Mouse (Mus musculus) neutrophil, adult 5-6 weeks (primary cell): ENCODE measurements around the gene Rps6. TPM values are rescaled to one million over a fixed set of nuclear protein-coding genes. Genes with fewer than 3 reads are reported as not detected.
A peak's percentile ranks its signal among the peaks of the same experiment; 100 is the strongest.

Source experiments
- ATAC-seq: fragments of 151-379, 151-347 bp; 2 replicates; pipeline ENCODE4 v1.8.0; 2017; ENCODE audit warnings: mild to moderate bottlenecking, moderate TSS enrichment; ENCODE audit not compliant: insufficient number of reproducible peaks, poor library complexity, low FRiP score, severe bottlenecking; ENCODE audit errors: extremely low read depth
- total RNA-seq: library from RNA; stranded (forward); fragments of 200-1000 nt; gene quantifications from 2 replicates; pipeline ENCODE4 v1.2.3, GENCODE M21; 2017

Rps6 gene
- 617 and 655 TPM in 2 replicates for total RNA-seq

DNA sequence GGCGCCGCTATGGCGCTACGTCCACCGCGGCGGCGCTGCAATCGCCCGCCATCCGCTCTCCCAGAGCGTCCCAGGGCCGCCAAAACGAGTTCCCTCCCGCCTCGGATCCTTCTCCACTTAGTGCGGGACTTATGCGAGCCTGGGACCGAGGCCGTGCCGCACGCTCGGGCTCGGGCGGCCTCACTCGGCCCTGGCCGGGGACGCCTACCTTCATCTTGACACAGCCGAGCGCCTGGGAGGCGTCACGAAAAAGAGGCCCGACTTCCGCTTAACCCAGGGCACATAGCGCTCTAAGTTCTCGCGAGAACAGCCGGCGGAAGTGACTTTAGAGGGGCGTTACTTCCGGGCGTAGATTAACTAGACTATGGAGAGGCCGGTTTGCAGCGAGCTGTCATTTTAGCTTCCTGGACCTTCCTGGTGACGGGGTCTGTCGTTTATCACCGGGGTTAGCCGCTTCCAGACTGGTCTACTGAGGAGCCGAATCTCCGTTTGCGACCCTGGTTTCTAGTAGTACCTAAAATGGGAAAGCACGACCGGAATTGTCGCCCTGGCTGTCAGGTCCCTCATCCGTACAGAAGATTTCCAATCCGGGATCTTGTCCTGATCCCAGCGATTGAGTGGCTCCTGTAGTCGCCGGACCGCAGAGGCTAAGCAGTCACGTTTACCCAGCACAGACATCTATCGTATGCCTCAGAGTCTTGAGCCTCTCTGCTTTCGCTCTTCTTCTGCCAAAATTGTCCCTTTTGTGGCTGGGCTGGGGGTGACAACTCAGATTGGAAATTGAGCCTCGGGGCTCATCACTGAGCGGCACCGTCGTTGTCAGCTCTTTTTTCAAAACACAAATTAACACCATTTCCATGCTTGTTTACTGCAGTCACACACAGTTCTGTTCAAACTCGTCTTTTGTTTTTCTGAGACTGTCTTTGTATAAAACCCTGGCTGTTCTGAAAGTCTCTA is at the start of gene Rps6:
Gene Rps6 (minus strand): TSS at position 300 of the 957 bp plus-strand sequence.
- ATAC-seq, result peak; percentile 98

DNA sequence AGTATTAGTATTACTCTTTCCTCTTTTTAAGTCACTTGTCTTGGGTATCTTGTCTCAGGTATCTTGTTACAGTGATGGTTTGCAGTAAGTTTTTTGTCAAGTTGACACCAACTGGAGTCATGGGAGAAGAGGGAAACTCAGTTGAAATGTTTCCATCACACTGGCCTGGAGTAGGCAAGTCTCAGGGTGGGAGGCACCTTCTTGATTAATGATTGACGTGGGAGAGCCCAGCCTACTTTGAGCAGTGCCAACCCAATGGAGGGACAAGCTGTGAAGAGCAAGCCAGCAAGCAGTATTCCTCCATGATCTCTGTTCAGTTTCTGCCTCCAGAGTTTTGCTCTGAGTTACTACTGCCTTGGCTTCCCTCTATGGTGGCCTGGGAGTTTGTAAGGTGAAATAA is 48.7 kb upstream of the Rps6 start:
- no peak for ATAC-seq

DNA sequence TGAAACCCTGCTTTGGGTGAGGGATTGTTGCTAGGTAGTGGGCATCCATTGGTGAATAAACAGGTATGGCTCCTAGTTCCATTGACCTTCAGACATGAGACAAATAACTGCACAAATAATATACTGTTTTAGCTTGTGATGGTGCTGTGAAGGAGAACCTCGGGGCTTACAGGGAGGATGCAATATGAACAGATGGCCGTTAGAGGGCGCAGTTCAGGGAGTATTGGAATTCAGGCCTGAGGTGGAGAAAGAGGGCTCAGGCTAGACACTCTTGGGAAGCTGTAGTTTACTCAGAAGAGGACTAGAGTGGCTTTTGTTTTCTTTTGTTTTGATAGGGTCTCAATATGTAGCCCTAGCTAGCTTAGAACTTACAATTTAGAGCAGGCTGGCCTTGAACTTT is 47.8 kb upstream of the Rps6 start:
- no peak for ATAC-seq

DNA sequence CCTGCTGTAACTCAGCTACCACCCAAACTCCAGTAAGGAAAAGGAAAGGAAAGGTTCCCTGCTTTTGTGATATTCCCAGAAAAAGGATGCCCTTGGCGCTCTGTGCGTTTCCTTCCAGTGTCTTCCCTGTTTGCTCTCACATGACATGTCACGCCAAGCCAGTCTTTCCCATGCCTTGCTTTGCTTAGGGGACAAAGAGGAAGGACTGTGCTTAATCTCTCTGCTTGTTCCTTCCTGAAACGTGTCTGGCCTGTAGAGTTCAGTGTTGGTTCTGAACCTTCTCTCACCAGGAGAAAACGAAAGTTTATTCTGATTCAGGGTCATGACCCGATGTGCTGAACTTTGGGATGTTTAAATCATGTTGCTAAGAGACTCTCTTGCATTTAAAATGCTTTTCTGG is 45.1 kb upstream of the Rps6 start:
- ATAC-seq, result no peak

DNA sequence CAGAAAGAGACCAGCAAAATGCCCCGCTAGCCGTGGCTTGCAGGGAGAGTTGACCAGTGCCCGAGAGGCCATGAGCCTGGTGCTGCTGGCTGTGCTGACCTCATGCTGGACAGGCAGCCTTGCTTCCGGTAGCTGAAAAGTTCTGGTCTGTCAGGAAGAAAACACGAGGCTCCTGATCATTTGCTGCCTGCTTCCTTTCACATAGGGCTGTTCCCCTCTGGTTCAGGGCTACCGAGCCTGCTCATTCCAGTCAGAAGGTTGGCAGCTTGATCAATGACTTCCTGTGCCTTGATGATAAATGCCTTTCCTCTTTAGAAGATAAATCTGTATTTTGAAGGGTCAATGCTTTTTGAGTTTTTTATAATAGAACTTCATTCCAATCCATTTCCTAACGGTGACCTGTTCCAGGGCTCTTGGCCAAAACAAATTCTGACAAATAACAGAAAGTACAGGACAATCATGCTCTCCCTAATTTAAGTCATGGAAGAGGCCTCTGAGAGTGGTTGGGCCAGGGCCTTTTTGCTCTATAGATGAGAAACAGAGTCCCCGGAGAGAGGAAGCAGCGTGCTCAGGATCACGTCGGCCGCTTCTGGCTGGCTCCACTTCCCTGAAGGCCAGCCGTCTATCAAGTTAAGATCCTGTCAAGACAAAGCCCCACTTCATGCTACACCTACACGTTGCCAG is 41.7 kb upstream of the Rps6 start:
- no peak for ATAC-seq

DNA sequence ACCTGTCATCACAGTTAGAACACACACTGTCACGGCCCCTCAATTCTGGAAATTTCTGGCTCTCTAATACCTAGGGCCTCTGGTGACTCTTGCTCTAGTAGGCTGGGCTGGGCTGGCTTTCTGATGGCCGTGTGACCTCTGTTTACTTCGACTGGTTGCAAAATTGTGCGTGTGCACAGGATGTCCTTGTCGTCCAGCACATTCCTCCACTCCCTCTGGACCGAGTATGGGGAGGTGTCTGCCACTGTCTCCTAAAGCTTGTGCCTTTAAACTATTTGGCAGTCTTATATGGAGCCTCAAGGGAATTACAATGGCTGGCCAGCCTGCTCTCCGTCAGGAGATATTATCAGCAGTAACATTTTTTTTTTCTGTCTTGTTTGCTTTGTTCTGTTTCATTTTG is 40.2 kb upstream of the Rps6 start:
- ATAC-seq, result no peak

DNA sequence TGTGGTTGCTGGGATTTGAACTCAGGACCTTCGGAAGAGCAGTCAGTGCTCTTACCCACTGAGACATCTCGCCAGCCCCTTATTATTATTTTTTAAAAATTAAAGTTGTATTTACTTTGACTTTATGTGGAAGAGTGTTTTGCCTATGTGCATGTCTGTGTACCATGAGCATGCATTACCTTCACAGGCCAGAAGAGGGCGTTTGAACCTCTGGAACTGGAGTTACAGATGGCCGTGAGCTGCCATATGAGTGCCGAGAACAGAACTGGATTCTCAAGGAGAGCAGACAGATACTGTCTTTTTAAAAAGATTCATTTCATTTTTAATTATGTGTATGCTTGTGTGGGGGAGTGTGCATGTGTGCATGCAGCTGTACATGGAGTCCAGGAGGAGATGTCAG is 30.7 kb upstream of the Rps6 start:
- ATAC-seq, result no peak

DNA sequence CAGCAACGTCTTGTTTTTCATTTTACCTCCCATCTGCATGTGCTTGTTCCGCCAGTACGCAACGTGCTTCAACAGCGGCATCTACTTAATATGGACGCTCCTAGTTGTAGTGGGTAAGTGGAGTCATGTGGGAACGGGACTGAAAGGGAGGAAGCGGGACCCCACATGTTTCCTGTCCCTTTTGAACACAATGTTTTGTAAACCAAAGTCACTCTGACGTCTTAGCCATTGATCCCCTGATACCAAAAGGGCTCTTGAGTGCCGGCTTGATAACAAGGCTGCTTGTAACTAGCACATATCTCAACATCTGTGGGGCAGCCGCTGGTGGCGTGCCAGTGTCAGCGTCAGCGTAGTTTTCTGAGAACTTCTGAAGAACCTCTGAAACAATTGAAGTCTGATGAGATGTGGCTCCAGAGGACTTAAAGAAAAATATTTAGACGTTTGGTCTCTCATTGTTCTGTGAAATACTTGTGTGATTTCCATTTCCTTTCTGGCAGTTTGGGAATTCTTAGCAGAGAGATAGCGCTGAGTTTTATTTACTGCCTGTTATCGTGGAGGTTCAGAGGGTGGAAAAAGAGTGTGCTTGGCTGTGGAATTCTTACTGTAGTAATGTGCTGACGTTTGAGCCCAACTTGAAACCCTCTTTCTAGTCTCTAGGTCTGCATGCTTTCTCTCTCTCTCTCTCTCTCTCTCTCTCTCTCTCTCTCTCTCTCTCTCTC is 29.1 kb upstream of the Rps6 start:
- peak; percentile 71 for ATAC-seq

DNA sequence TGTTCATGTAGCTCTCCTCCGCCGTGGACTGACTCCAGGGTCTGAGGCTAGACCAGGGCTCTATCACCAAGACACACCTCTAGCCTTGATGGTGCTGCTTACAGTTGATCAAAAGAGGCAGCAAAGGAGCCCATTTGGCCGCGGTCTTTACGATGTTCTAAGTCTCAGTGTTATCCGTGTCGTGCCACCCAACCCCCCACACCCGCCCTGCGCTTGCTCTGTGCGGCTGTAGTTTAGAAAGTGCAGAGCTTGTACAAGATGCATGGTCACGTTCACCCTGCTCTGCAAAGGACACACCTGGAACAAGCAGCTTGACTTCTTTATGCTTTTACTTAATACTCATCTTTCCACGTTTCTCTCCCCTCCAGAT is 28.6 kb upstream of the Rps6 start:
- no peak for ATAC-seq

DNA sequence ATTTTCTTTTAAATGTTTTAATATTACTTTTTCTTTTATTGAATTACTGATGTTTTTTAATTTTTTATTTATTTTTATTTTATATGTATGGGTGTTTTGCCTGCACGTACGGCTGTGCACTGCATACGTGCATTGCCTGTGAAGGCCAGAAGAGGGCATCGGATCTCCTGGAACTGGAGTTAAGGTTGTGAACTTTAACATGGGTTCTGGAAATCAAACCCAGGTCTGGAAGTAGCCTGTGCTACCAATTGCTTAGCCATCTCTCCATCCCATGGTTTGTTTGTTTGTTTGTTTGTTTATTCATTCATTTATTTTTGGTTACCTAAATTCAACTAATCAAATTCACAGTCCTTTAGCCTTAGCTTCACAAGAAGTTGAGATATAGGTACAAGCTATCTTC is 27.7 kb upstream of the Rps6 start:
- peak; percentile 36; the same call in 1 of the 2 replicates for ATAC-seq

DNA sequence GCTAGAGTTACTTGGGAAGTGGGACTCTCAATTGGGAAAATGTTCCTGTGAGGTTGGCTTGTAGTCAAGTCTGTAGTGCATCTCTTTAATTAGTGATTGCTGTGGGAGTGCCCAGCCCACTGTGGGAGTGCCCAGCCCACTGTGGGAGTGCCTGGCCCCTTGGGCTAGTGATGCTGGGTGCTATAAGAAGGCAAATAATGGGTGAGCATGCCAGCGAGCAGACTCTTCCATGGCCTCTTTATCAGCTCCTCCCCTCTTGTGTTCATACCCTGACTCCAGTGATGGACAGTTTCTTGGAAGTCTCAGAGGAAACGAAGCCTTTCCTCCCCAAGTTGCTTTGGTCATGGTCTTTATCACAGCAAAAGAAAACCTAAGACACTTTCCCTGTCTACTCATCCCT is 25.2 kb upstream of the Rps6 start:
- ATAC-seq, result no peak

DNA sequence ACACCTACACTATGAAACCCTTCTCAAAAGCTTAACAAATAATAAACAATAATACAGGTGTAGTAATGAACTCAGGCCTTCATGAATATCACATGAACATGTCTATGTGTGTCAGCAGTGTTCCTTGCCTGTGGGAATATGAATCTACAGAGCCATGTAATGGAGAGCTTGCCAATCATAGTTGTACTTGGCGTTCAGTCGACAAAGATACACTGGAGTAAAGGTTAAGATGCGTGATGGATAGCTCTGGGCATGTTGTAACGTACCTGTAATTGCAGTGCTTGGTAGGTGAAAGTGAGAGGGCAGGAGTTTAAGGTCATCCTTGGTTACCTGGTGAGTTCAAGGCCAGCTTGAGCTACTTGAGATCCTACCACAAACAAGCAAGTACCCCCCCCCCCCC is 24.0 kb upstream of the Rps6 start:
- ATAC-seq, result no peak

DNA sequence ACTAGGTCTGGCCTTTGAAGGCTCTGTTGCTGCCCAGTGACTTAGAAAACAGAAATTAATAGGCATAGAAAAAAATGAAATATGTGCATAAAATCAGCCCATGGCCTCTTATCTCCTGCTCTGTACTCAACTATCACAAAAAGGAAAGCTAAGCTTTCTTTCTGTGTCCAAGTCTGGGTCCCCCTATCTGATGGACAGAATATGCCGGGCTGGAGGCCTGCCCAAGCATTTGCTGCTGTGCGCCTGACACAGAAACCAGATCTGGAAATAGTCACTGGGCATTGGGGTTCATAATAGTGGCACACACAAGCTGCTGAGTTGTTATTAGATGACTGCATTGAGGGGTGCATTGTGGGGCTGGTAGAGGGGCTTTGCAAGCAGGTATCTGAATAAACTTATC is 22.3 kb upstream of the Rps6 start:
- no peak for ATAC-seq

DNA sequence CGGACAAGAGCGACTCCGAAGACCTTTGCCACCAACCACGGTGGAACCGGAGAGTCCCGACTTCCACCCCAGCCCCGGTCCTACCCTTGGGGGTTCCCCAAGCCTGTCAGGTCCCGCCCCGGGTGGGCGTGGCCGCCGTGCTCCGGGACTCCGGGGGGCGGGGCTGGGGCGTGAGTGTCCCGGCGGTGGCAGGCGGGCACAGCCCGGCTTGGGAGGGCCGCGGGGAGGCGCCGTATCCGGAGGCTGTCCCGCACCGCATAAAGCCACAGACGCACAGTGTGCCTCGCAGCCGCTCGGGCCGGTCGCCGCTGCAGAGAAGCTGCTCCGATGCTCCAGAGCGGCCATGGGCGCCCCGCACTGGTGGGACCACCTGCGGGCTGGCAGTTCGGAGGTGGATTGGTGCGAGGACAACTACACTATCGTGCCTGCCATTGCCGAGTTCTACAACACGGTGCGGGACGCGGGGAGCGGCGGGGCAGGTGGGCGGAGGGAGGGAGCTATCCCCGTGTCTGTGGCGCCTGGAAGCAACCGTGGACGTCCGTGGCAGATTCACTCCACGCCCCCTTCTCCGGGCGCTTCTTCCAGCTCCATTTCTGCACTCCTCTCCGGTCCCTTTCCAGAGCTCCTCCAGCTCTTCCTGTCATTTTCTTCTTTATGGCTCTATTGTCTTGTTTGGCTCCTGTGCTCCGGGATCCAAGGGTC is 17.1 kb upstream of the Rps6 start, which contains the start of gene Acer2:
Gene Acer2 (plus strand): TSS at position 251 of the 702 bp plus-strand sequence.
- ATAC-seq, result peak; percentile 67

DNA sequence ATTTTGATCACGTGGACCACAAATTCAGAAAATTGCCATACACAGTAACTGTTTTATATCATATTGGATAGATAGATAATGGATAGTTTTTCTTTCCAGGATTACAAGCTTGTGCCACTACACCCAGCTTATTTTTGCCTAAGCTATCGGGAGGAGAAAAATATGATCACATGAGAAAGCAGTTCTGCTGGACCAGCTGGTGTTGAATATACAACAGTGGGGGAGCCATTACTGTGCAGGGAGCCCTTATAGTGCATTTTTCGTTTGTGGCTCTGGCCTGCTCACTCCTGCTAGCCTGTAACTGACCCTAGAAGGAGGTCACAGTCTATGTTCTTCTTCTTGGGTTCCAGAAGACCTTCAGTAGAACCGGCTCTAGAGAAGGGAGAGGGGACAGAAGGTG is 15.9 kb upstream of the Rps6 start:
- ATAC-seq, result no peak

DNA sequence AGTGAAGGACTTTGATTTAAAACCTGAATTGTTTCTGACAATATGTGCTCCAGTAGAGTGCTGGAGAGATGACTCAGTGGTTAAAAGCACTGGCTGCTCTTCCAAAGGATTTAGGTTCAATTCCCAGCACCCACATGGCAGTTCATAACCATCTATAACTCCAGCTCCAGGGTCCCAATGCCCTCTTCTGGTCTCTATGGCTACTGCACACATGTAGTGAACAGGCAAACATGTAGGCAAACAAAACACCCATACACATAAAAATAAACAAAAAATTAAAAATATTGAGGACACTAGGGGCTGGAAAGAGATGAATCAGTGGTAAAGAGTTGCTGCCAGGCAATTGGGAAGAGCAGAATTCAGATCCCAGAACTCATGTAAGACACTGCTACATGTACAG is 14.8 kb upstream of the Rps6 start:
- no peak for ATAC-seq

DNA sequence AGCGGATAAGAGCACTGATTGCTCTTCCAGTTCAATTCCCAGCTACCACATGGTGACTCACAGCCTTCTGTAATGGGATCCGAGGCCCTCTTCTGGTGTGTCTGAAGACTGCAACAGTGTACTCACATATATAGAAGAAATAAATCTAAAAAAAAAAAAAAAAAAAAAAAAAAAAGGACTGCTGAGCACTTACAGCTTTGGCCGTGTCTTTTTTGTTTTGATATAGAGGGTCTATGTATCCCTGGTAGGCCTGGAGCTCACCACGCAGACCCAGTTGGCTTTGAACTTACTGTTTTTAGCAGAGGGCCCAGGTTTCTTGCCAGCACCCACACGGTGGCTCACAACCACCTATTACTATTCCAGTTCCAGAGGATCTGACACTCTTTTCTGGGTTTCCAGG is 6.9 kb upstream of the Rps6 start:
- no peak for ATAC-seq

DNA sequence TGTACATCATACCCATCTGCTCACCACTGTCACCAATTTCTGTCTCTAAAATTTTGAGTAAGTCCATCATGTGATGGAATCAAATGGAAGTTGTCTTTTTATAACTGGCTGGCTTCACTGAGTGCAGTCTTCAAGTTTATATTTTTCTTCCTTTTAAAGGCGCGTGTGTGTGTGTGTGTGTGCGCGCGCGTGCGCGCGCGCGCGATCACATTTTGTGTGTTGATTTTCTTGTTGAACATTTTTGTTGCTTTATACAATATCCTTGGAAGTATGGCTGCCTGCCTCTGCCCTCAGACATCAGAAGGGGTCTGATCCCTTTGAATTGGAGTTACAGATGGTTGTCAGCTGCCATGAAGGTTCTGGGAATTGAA is 843 bp upstream of the Rps6 start:
- no peak for ATAC-seq
